Mouse (Mus musculus): ENCODE data around the gene Apobec2. TPM values are rescaled to one million over a fixed set of nuclear protein-coding genes. Genes with fewer than 3 reads are reported as not detected.

The Apobec2 gene
- polyA plus RNA-seq, 1 experiment from 2014 or later = 0.25 TPM

- H3K4me3 ChIP-seq (ENCODE audit: low read depth, low read length) = no peak overlapping the region
- H3K27ac ChIP-seq (ENCODE audit: low read depth) = no peak overlapping the region
- no peak for DNase-seq
- no peak for ATAC-seq
- TF ChIP-seq CTCF (IDR thresholded peaks at IDR 0.05; ENCODE audit: low read depth) (no peak), EP300 (IDR thresholded peaks at IDR 0.05; ENCODE audit: low read depth) (no peak)
- H3K4me1 ChIP-seq (ENCODE audit: insufficient read depth) = no peaks in the 10 kb centered on the region
- 71% methylated on average over 5 of the region's 5 CpGs for WGBS (ENCODE audit: insufficient replicate concordance)
- no peaks in the 10 kb centered on the region for H3K27me3 ChIP-seq (ENCODE audit: insufficient read depth, low read length)
- H3K4me2 ChIP-seq (ENCODE audit: low read depth, low read length) = no peak overlapping the region
- peaks cover 81% of the 10 kb centered on the region for H3K36me3 ChIP-seq (replicated peaks; ENCODE audit: insufficient read depth, low read length)
- H3K9me3 ChIP-seq (ENCODE audit: low read length) = no peaks in the 10 kb centered on the region
- no peak overlapping the region for H3K9ac ChIP-seq (replicated peaks)
Observed at GRCm38 (mm10) chr17:48389442-48389841, 43.3 kb downstream of the Apobec2 start.

- DNase-seq (no peak), ATAC-seq (no peak)
- WGBS (ENCODE audit: insufficient replicate concordance) = 72% methylated on average over 2 of the region's 2 CpGs
- no peaks in the 10 kb centered on the region for H3K9me3 ChIP-seq (ENCODE audit: low read length)
- no peak overlapping the region for H3K9ac ChIP-seq (replicated peaks)
- no peak overlapping the region for H3K27ac ChIP-seq (ENCODE audit: low read depth)
- no peaks in the 10 kb centered on the region for H3K4me1 ChIP-seq (ENCODE audit: insufficient read depth)
- no peaks in the 10 kb centered on the region for H3K27me3 ChIP-seq (ENCODE audit: insufficient read depth, low read length)
- no peak overlapping the region for H3K4me3 ChIP-seq (ENCODE audit: low read depth, low read length)
- no peak for TF ChIP-seq EP300 (IDR thresholded peaks at IDR 0.05; ENCODE audit: low read depth)
- no peak for TF ChIP-seq CTCF (IDR thresholded peaks at IDR 0.05; ENCODE audit: low read depth)
- H3K36me3 ChIP-seq (replicated peaks; ENCODE audit: insufficient read depth, low read length) = peaks cover 73% of the 10 kb centered on the region
- H3K4me2 ChIP-seq (ENCODE audit: low read depth, low read length) = no peak overlapping the region
Observed at GRCm38 (mm10) chr17:48388666-48389065, 44.1 kb downstream of the Apobec2 start.

GRCm38 (mm10) chr17:48385786-48386461, 46.8 kb downstream of the Apobec2 start:
- no peak overlapping the region for H3K4me2 ChIP-seq (ENCODE audit: low read depth, low read length)
- no peaks in the 10 kb centered on the region for H3K4me1 ChIP-seq (ENCODE audit: insufficient read depth)
- H3K9me3 ChIP-seq (ENCODE audit: low read length) = no peaks in the 10 kb centered on the region
- H3K9ac ChIP-seq (replicated peaks) = no peak overlapping the region
- H3K27me3 ChIP-seq (ENCODE audit: insufficient read depth, low read length) = no peaks in the 10 kb centered on the region
- ATAC-seq (no peak), DNase-seq (no peak)
- H3K4me3 ChIP-seq (ENCODE audit: low read depth, low read length) = no peak overlapping the region
- no peak overlapping the region for H3K27ac ChIP-seq (ENCODE audit: low read depth)
- H3K36me3 ChIP-seq (replicated peaks; ENCODE audit: insufficient read depth, low read length) = peaks cover 46% of the 10 kb centered on the region
- WGBS (ENCODE audit: insufficient replicate concordance) = 42% methylated on average over 2 of the region's 2 CpGs
- TF ChIP-seq CTCF (IDR thresholded peaks at IDR 0.05; ENCODE audit: low read depth) (no peak), EP300 (IDR thresholded peaks at IDR 0.05; ENCODE audit: low read depth) (no peak)

GRCm38 (mm10) chr17:48379050-48379449, 53.7 kb downstream of the Apobec2 start:
- Histone ChIP-seq H3K4me2 (ENCODE audit: low read depth, low read length) (no peak overlapping the region), H3K4me1 (ENCODE audit: insufficient read depth) (no peaks in the 10 kb centered on the region), H3K9ac (replicated peaks) (no peak overlapping the region), H3K9me3 (ENCODE audit: low read length) (no peaks in the 10 kb centered on the region), H3K4me3 (ENCODE audit: low read depth, low read length) (no peak overlapping the region), H3K27me3 (ENCODE audit: insufficient read depth, low read length) (no peaks in the 10 kb centered on the region), H3K27ac (ENCODE audit: low read depth) (no peak overlapping the region), H3K36me3 (replicated peaks; ENCODE audit: insufficient read depth, low read length) (no peaks in the 10 kb centered on the region)
- TF ChIP-seq CTCF (IDR thresholded peaks at IDR 0.05; ENCODE audit: low read depth) = no peak
- no peak for TF ChIP-seq EP300 (IDR thresholded peaks at IDR 0.05; ENCODE audit: low read depth)
- ATAC-seq (no peak), DNase-seq (no peak)

GRCm38 (mm10) chr17:48376102-48376501, 56.6 kb downstream of the Apobec2 start:
- Histone ChIP-seq H3K27ac (ENCODE audit: low read depth) (no peak overlapping the region), H3K9me3 (ENCODE audit: low read length) (no peaks in the 10 kb centered on the region), H3K4me1 (ENCODE audit: insufficient read depth) (no peaks in the 10 kb centered on the region), H3K27me3 (ENCODE audit: insufficient read depth, low read length) (no peaks in the 10 kb centered on the region), H3K9ac (replicated peaks) (no peak overlapping the region), H3K36me3 (replicated peaks; ENCODE audit: insufficient read depth, low read length) (no peaks in the 10 kb centered on the region), H3K4me2 (ENCODE audit: low read depth, low read length) (no peak overlapping the region), H3K4me3 (ENCODE audit: low read depth, low read length) (no peak overlapping the region)
- 79% methylated on average over 1 of the region's 1 CpGs for WGBS (ENCODE audit: insufficient replicate concordance)
- no peak for ATAC-seq
- DNase-seq = no peak
- TF ChIP-seq CTCF (IDR thresholded peaks at IDR 0.05; ENCODE audit: low read depth) = no peak
- no peak for TF ChIP-seq EP300 (IDR thresholded peaks at IDR 0.05; ENCODE audit: low read depth)

- no peaks in the 10 kb centered on the region for H3K9me3 ChIP-seq (ENCODE audit: low read length)
- WGBS (ENCODE audit: insufficient replicate concordance) = 81% methylated on average over 8 of the region's 8 CpGs
Observed at GRCm38 (mm10) chr17:48372987-48373386, 59.7 kb downstream of the Apobec2 start.

More at GRCm38 (mm10) chr17:48372987-48373386, 59.7 kb downstream of the Apobec2 start:
- Histone ChIP-seq H3K27me3 (ENCODE audit: insufficient read depth, low read length) (no peaks in the 10 kb centered on the region), H3K4me1 (ENCODE audit: insufficient read depth) (no peaks in the 10 kb centered on the region), H3K9ac (replicated peaks) (no peak overlapping the region), H3K27ac (ENCODE audit: low read depth) (no peak overlapping the region), H3K4me2 (ENCODE audit: low read depth, low read length) (no peak overlapping the region), H3K4me3 (ENCODE audit: low read depth, low read length) (no peak overlapping the region), H3K36me3 (replicated peaks; ENCODE audit: insufficient read depth, low read length) (no peaks in the 10 kb centered on the region)
- no peak for ATAC-seq
- DNase-seq = no peak
- TF ChIP-seq CTCF (IDR thresholded peaks at IDR 0.05; ENCODE audit: low read depth) (no peak), EP300 (IDR thresholded peaks at IDR 0.05; ENCODE audit: low read depth) (no peak)
